Mouse (Mus musculus) cerebellum, postnatal 14 days (tissue): Measurements from ENCODE around the gene Cyp2b23.
"Not testable (repeated sequence)": the region's sequence is repeated elsewhere in the genome, so short reads cannot be mapped to it uniquely, and the experiment has no call there.

ENCODE experiments used
- DNase-seq, 2 experiments: peaks; one replicate each; pipeline ENCODE4 v3.0.0; 2021; ENCODE audit warnings: mixed read lengths in 2 of 2

Gene Cyp2b23

GRCm38 (mm10) chr7:26686337-26686736 is at the start of gene Cyp2b23:
Cyp2b23 (minus strand) TSS chr7:26686437.
- no peak for DNase-seq

- no peak for DNase-seq
These were observed 24.8 kb upstream of the Cyp2b23 start for GRCm38 (mm10) chr7:26711061-26711460.

- no peak for DNase-seq
These were observed 20.8 kb upstream of the Cyp2b23 start for GRCm38 (mm10) chr7:26707061-26707460.

GRCm38 (mm10) chr7:26706191-26706590 is 20.0 kb upstream of the Cyp2b23 start:
- DNase-seq: not testable (repeated sequence)

- DNase-seq: no peak
These were observed 13.9 kb upstream of the Cyp2b23 start for GRCm38 (mm10) chr7:26700151-26700550.

- no peak for DNase-seq
These were observed 524 bp downstream of the Cyp2b23 start for GRCm38 (mm10) chr7:26685713-26686112.

- not testable (repeated sequence) for DNase-seq
These were observed 18.8 kb downstream of the Cyp2b23 start for GRCm38 (mm10) chr7:26667466-26667865.

GRCm38 (mm10) chr7:26666011-26666410 is 20.2 kb downstream of the Cyp2b23 start:
- no peak for DNase-seq

GRCm38 (mm10) chr7:26618364-26618763 is 67.9 kb downstream of the Cyp2b23 start, which contains the start of gene Vmn1r185:
Vmn1r185 (minus strand) TSS chr7:26618464.
- not testable (repeated sequence) for DNase-seq
